Mouse (Mus musculus): Measurements from ENCODE around the gene Usp20.

GRCm38 (mm10) chr2:30985111-30986020 is 3.3 kb downstream of the Usp20 start:
- no peak for TF ChIP-seq POLR2AphosphoS5 (IDR thresholded peaks at IDR 0.05; ENCODE audit: insufficient replicate concordance, low read depth, low read length)
- TF ChIP-seq CTCF (IDR thresholded peaks at IDR 0.05; ENCODE audit: low read depth, low read length), result no peak
- TF ChIP-seq GATA1 (IDR thresholded peaks at IDR 0.05; ENCODE audit: borderline replicate concordance, low read length), result no peak
- no peak for TF ChIP-seq TAL1 (conservative IDR thresholded peaks at IDR 0.05; ENCODE audit: low read depth, low read length)
- TF ChIP-seq GATA2 (IDR thresholded peaks at IDR 0.05; ENCODE audit: borderline replicate concordance, low read depth, low read length), result no peak

Data from G1E (cell line).